Mouse (Mus musculus): ENCODE measurements at regions not wholly inside any gene's neighbourhood (a gene's known extent, or its start where the extent isn't known, plus 50 kb on each side); places are given as distances from the start of the nearest gene placed in this dataset.

- no peak for TF ChIP-seq POLR2A (IDR thresholded peaks at IDR 0.05; ENCODE audit: low read depth, low read length)
- TF ChIP-seq CTCF (conservative IDR thresholded peaks at IDR 0.05; ENCODE audit: insufficient read depth, insufficient read length, low read depth, low read length) = no peak
Observed at GRCm38 (mm10) chr5:100220320-100220719, 60.7 kb upstream of the Tmem150c start.

Measured in kidney, adult 2 months (tissue).